Mouse (Mus musculus) intestine, embryonic 16.5 days (tissue): ENCODE measurements at regions not wholly inside any gene's neighbourhood (a gene's known extent, or its start where the extent isn't known, plus 50 kb on each side); places are given as distances from the start of the nearest gene placed in this dataset.

Experiments
- ATAC-seq: fragments of 200-750 bp; cut with Nextera tagmentation; 2 replicates; pipeline ENCODE4 v1.8.0; 2017; ENCODE audit warnings: moderate TSS enrichment, moderate library complexity
- H3K27ac ChIP-seq: fragments of 300-500 bp; sonication (generic); 2 replicates; pipeline ENCODE4 v1.5.1; 2014; ENCODE audit warnings: mild to moderate bottlenecking, low read length
- H3K27me3 ChIP-seq: fragments of 300-500 bp; sonication (generic); replicated peaks from 2 replicates; pipeline ENCODE4 v1.6.1; 2014; ENCODE audit warnings: low read length, control low read depth, mixed read lengths; ENCODE audit not compliant: control insufficient read depth, insufficient read depth
- H3K36me3 ChIP-seq: fragments of 300-500 bp; sonication (generic); 2 replicates; pipeline ENCODE4 v1.6.1; 2014; ENCODE audit warnings: low read length, control low read depth; ENCODE audit not compliant: control insufficient read depth, insufficient read depth
- H3K4me1 ChIP-seq: fragments of 300-500 bp; sonication (generic); 2 replicates; pipeline ENCODE4 v1.6.1; 2014; ENCODE audit warnings: low read length, control low read depth, mixed read lengths; ENCODE audit not compliant: control insufficient read depth, insufficient read depth
- H3K4me2 ChIP-seq: fragments of 300-500 bp; sonication (generic); 2 replicates; pipeline ENCODE4 v1.6.1; 2014; ENCODE audit warnings: low read depth, low read length, control low read depth
- H3K4me3 ChIP-seq: fragments of 300-500 bp; sonication (generic); 2 replicates; pipeline ENCODE4 v1.5.1; 2014; ENCODE audit warnings: mild to moderate bottlenecking, low read length
- H3K9ac ChIP-seq: fragments of 300-500 bp; sonication (generic); 2 replicates; pipeline ENCODE4 v1.6.1; 2014; ENCODE audit warnings: low read depth, low read length
- H3K9me3 ChIP-seq: fragments of 300-500 bp; sonication (generic); 2 replicates; pipeline ENCODE4 v1.6.1; 2016; ENCODE audit warnings: low read length, control low read depth; ENCODE audit not compliant: control insufficient read depth
- WGBS: fragments of 180-500 bp; shearing (Covaris S2); extraction: QIAGEN DNeasy Blood & Tissue Kit; methylation state at CpG from one replicate; pipeline ENCODE4 v1.1.7; 2014; 5-methylcytosine and 5-hydroxymethylcytosine counted together

- H3K4me3 ChIP-seq, result no peak overlapping the region
- 68% methylated on average over 7 of the region's 7 CpGs for WGBS
- no peaks in the 10 kb centered on the region for H3K9me3 ChIP-seq
- H3K9ac ChIP-seq, result no peak overlapping the region
- no peaks in the 10 kb centered on the region for H3K36me3 ChIP-seq
- no peak for ATAC-seq
- H3K27ac ChIP-seq, result no peak overlapping the region
- no peaks in the 10 kb centered on the region for H3K4me1 ChIP-seq
- H3K27me3 ChIP-seq, result no peaks in the 10 kb centered on the region
- H3K4me2 ChIP-seq, result no peak overlapping the region
Measured at GRCm38 (mm10) chr19:56669468-56669867, 52.5 kb upstream of the Adrb1 start.
